Mouse (Mus musculus): ENCODE measurements at regions not wholly inside any gene's neighbourhood (a gene's known extent, or its start where the extent isn't known, plus 50 kb on each side); places are given as distances from the start of the nearest gene placed in this dataset.

DNA sequence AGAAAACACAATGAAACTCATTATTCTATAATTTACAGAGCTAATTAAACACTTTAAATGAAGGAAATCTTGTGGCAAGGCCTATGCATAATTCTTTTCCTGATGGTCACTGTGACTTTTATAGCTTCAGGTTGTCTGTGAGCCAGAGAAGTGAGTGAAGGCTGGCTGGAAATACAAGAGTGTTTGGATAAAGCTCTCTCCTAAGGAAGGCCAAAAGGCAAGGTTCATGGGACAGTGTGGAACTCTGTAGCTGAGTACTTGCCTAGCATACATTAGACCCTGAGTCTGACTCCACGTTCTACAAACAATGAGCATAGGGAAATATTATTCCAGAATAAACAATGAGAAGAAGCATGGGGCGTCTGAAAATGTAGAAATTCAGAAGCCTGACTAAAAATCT lies 159.9 kb upstream of the Trp63 start:
- TF ChIP-seq CTCF (IDR thresholded peaks at IDR 0.05; ENCODE audit: low read depth) (no peak), EP300 (optimal IDR thresholded peaks at IDR 0.05) (no peak)

All from stomach, postnatal 0 days (tissue).